ENCODE assay signal across 8 mouse cellular contexts in the genomic region with DNA sequence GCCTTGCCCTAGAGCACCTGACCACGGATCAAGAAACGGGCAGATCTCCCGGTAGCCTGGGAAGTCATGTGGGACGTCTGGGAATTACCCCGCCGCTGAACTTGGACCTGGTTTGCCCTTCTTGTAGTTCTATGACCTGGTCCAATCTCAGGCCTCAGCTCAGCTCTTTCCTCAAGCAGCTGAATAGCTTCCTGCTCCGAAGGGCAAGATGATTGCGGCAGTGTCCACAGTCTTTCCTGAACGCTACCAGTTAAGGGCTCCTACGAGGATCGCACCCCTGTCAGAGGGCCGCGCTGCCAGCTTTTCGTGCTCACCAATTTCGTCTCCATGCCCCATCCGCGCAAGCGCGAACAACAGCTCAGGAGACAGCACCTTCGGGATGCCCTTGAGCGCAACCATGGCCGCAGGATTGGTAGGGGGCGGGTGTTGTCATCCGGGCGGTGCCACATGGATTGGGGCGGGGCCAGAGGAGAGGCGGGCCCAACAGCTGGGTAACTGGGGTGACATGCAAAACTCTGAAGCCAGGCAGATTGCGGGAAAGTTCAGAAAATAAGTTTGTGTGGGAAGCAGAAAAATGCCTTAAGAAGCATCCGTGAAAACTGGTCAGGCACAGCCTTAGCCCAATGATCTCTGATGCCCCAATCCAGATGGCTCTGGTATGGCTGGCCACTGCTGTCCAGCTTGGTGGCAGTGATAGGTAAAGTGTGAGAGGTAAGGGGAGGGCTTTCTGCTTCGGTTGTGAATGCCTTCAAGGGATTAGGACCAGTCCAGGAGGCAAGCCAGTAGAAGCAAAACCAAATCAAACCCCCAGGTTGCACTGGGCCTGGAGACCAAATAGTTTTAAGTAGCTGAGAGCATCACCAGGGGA. TPM values are rescaled to one million over a fixed set of nuclear protein-coding genes. Genes with fewer than 3 reads are reported as not detected.
A peak's percentile ranks its signal among the peaks of the same experiment; 100 is the strongest.
DNase-seq lines count a peak whose midpoint lies in the region; ATAC-seq and TF ChIP-seq lines count a peak whose summit lies in the region.

A gene (minus strand): TSS at position 449 of the 868 bp plus-strand sequence.

- peak within 1 kb of the TSS; percentile 57 for H3K9ac ChIP-seq in forebrain, embryonic 16.5 days (replicated peaks; ENCODE audit: low read depth, low read length)
- peak within 1 kb of the TSS; percentile 48 for H3K9ac ChIP-seq in lung, embryonic 14.5 days

- 2% methylated on average over 30 of the region's 30 CpGs for WGBS in forebrain, embryonic 16.5 days
- WGBS in lung, embryonic 14.5 days = under 1% methylated on average over 30 of the region's 30 CpGs
- WGBS in olfactory bulb, adult 2 months = under 1% methylated on average over 30 of the region's 30 CpGs

- H3K27me3 ChIP-seq in forebrain, embryonic 16.5 days (replicated peaks; ENCODE audit: control insufficient read depth, insufficient read depth, low read length) = no peaks in the 10 kb centered on the region
- H3K27me3 ChIP-seq in lung, embryonic 14.5 days (ENCODE audit: insufficient read depth, low read length) = no peaks in the 10 kb centered on the region

- H3K36me3 ChIP-seq in forebrain, embryonic 16.5 days (ENCODE audit: control insufficient read depth, insufficient read depth) = peaks cover 7% of the 10 kb centered on the region
- peaks cover 19% of the 10 kb centered on the region for H3K36me3 ChIP-seq in lung, embryonic 14.5 days (ENCODE audit: insufficient read depth)

- H3K9me3 ChIP-seq in forebrain, embryonic 16.5 days (ENCODE audit: control insufficient read depth, low read length) = no peaks in the 10 kb centered on the region
- H3K9me3 ChIP-seq in lung, embryonic 14.5 days (ENCODE audit: low read depth, low read length) = no peaks in the 10 kb centered on the region

- peak within 1 kb of the TSS; percentile 42 for H3K4me3 ChIP-seq in forebrain, embryonic 16.5 days (replicated peaks; ENCODE audit: low read length)
- H3K4me3 ChIP-seq in layer of hippocampus, adult 2 months = peak within 1 kb of the TSS; percentile 58
- peak within 1 kb of the TSS; percentile 38 for H3K4me3 ChIP-seq in lung, embryonic 14.5 days (ENCODE audit: low read depth, low read length)
- peak within 1 kb of the TSS; percentile 68 for H3K4me3 ChIP-seq in olfactory bulb, adult 2 months (ENCODE audit: insufficient read depth, low read depth, low read length)

- no peak within 1 kb of the TSS for H3K27ac ChIP-seq in forebrain, embryonic 16.5 days (ENCODE audit: low read length)
- H3K27ac ChIP-seq in layer of hippocampus, adult 2 months = peak within 1 kb of the TSS; percentile 88
- H3K27ac ChIP-seq in lung, embryonic 14.5 days (ENCODE audit: low read depth) = no peak within 1 kb of the TSS
- H3K27ac ChIP-seq in olfactory bulb, adult 2 months (ENCODE audit: insufficient read depth, low read depth, low read length) = peak within 1 kb of the TSS; percentile 74

- intact Hi-C loops in heart, postnatal 25 days (cut with DNase I) = no loop called here

- peak; percentile 72 for TF ChIP-seq POLR2A in olfactory bulb, adult 2 months (IDR thresholded peaks at IDR 0.05; ENCODE audit: insufficient read depth, low read depth, low read length)

- TF ChIP-seq CTCF in layer of hippocampus, adult 2 months (conservative IDR thresholded peaks at IDR 0.05) = no peak
- no peak for TF ChIP-seq CTCF in lung, embryonic 14.5 days (IDR thresholded peaks at IDR 0.05; ENCODE audit: low read depth)
- TF ChIP-seq CTCF in olfactory bulb, adult 2 months (IDR thresholded peaks at IDR 0.05; ENCODE audit: insufficient read depth, low read depth, low read length) = no peak

- peaks cover 13% of the 10 kb centered on the region for H3K4me1 ChIP-seq in forebrain, embryonic 16.5 days (replicated peaks; ENCODE audit: control insufficient read depth, insufficient read depth, low read length)
- no peaks in the 10 kb centered on the region for H3K4me1 ChIP-seq in lung, embryonic 14.5 days (ENCODE audit: insufficient read depth)
- H3K4me1 ChIP-seq in olfactory bulb, adult 2 months (ENCODE audit: control insufficient read depth, insufficient read depth, low read length) = peaks cover 25% of the 10 kb centered on the region

- ATAC-seq in forebrain, embryonic 16.5 days = peak; percentile 88
- peak; percentile 91 for ATAC-seq in lung, embryonic 14.5 days (ENCODE audit: insufficient read depth)

- H3K4me2 ChIP-seq in forebrain, embryonic 16.5 days (ENCODE audit: low read length) = peak within 1 kb of the TSS; percentile 73
- peak within 1 kb of the TSS; percentile 75 for H3K4me2 ChIP-seq in lung, embryonic 14.5 days

- DNase-seq in MEL-GATA-1-ER (ENCODE audit: extremely low read depth, low read depth) = peak; percentile 41
- peak; percentile 87 to 89 for DNase-seq in cerebellum, adult 18-20 months
- DNase-seq in heart, postnatal 25 days (ENCODE audit: low spot score) = peak; percentile 79
- DNase-seq in layer of hippocampus, adult 2 months (ENCODE audit: low spot score in 2 of 2) = peak; percentile 82 to 88
- peak; percentile 85 for DNase-seq in lung, embryonic 14.5 days
- DNase-seq in thymus, adult 18-20 months = peak; percentile 71 to 78

RNA-seq across cellular contexts. Expression of the gene that starts here (rescaled TPM):
- 13.4 and 15.5 TPM in 2 replicates for polyA plus RNA-seq in forebrain, embryonic 16.5 days (2015; fragmentation: Nextera tagmentation; extraction: Ambion mirVana)
- 10 to 100 TPM; 80.9 to 84.0 TPM for total RNA-seq in heart, postnatal 25 days (2021)
- total RNA-seq in layer of hippocampus, adult 2 months (2021) = 10 to 100 TPM; 46.6 to 48.5 TPM
- polyA plus RNA-seq in lung, embryonic 14.5 days (2014; fragmentation: Nextera tagmentation; extraction: Ambion mirVana) = 10.5 and 16.5 TPM in 2 replicates
- not detected in 2 replicates for polyA plus RNA-seq in olfactory bulb, adult 2 months (2012; ENCODE audit: insufficient read depth, insufficient read length, low replicate concordance, missing spikeins)

Comparison
In these comparisons a context has a peak if more than half of its experiments do, and no peak if none do; other contexts are left out.
1. H3K27ac ChIP-seq: peak in layer of hippocampus, adult 2 months (single experiment) and olfactory bulb, adult 2 months (single experiment); none in forebrain, embryonic 16.5 days (single experiment) and lung, embryonic 14.5 days (single experiment).
2. Peak in every context shown above with its lines, with median percentiles within 50 percentile points of each other: DNase-seq and H3K4me3 ChIP-seq.